Mouse (Mus musculus) E14TG2a.4 (cell line): ENCODE measurements around the gene St3gal4.

Experiments
- H3K27me3 ChIP-seq: 2 replicates; pipeline ENCODE4 v1.6.1; 2014; ENCODE audit warnings: low read length, control low read depth; ENCODE audit not compliant: insufficient read depth
- H3K36me3 ChIP-seq: 2 replicates; pipeline ENCODE4 v1.6.1; 2014; ENCODE audit warnings: low read length, control low read depth; ENCODE audit not compliant: insufficient read depth
- H3K4me1 ChIP-seq: replicated peaks from 2 replicates; pipeline ENCODE4 v1.6.1; 2014; ENCODE audit warnings: low read depth, low read length, control low read depth
- H3K4me3 ChIP-seq: replicated peaks from 2 replicates; pipeline ENCODE4 v1.5.1; 2014; ENCODE audit warnings: mild to moderate bottlenecking, low read length
- H3K9me3 ChIP-seq: 2 replicates; pipeline ENCODE4 v1.6.1; 2014; ENCODE audit warnings: low read length, control low read depth
- CTCF ChIP-seq: conservative IDR thresholded peaks from 2 replicates; pipeline ENCODE4 v1.5.1; 2014; ENCODE audit warnings: low read length
- NANOG ChIP-seq: IDR thresholded peaks from 2 replicates; pipeline ENCODE4 v1.6.1; 2014; ENCODE audit warnings: borderline replicate concordance, low read length, mixed read lengths
- POU5F1 ChIP-seq: IDR thresholded peaks from 2 replicates; pipeline ENCODE4 v1.6.1; 2014; ENCODE audit warnings: low read length, borderline replicate concordance

St3gal4 gene

DNA sequence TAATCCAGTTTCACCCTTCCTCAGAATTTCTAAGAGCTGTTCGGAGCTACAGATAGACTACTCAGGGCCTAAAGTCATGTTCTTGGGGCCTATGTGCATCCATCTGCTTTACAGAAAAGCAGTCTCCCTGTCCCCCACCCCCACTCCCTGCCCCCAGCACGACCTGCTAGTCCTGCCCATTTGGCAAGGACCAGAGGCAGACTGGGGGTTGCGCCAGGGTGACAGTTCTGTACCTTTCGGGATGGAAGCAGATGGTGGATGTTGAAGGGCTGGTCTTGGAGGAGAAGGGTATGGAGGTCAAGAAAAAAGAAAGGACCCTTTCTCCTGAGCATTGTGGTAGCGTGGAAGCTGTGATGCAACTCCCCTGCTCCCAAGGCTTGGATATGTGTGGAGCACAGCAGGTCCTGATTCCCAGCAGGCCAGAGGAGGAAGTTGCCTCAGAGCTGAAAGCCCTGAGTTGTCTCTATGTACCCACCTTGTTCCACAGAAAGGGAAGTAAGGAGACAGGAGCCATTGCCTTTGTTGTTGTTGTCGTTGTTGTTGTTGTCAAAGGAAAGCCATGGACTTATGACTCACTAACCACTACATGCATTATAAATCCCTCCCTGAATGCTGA lies 91.6 kb downstream of the St3gal4 start:
- TF ChIP-seq POU5F1 (no peak), NANOG (no peak), CTCF (no peak)
- no peak overlapping the region for H3K4me3 ChIP-seq
- peaks cover 25% of the 10 kb centered on the region for H3K27me3 ChIP-seq
- H3K36me3 ChIP-seq: no peaks in the 10 kb centered on the region
- no peaks in the 10 kb centered on the region for H3K9me3 ChIP-seq
- H3K4me1 ChIP-seq: peaks cover 29% of the 10 kb centered on the region

DNA sequence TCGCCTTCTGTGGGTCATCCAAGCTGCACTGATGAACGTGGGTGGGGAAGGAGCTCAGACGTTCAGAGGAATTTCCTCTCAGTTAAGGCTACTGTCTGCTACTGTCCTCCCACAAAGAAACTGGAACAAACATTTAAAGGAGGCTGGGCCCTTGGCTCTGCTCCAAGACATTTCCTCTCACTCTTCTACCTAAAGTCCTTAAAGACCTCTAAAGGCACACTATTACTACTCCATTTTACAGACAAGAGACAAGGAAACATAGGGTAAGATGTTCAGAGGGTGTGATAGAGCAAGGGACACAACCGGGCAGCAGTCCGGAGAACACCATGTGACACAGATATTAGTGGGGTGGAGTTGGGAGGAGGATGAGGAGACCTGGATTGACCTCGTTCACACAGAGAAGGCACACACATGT lies 92.2 kb downstream of the St3gal4 start:
- Histone ChIP-seq H3K9me3 (no peaks in the 10 kb centered on the region), H3K4me3 (no peak overlapping the region), H3K4me1 (peaks cover 23% of the 10 kb centered on the region), H3K36me3 (no peaks in the 10 kb centered on the region), H3K27me3 (peaks cover 25% of the 10 kb centered on the region)
- TF ChIP-seq CTCF (no peak), POU5F1 (no peak), NANOG (no peak)

GRCm38 (mm10) chr9:35026311-35026710 lies 92.8 kb downstream of the St3gal4 start:
- Histone ChIP-seq H3K4me1 (peaks cover 17% of the 10 kb centered on the region), H3K36me3 (no peaks in the 10 kb centered on the region), H3K4me3 (no peak overlapping the region), H3K27me3 (peaks cover 25% of the 10 kb centered on the region), H3K9me3 (no peaks in the 10 kb centered on the region)
- no peak for TF ChIP-seq CTCF
- TF ChIP-seq POU5F1: no peak
- no peak for TF ChIP-seq NANOG

DNA sequence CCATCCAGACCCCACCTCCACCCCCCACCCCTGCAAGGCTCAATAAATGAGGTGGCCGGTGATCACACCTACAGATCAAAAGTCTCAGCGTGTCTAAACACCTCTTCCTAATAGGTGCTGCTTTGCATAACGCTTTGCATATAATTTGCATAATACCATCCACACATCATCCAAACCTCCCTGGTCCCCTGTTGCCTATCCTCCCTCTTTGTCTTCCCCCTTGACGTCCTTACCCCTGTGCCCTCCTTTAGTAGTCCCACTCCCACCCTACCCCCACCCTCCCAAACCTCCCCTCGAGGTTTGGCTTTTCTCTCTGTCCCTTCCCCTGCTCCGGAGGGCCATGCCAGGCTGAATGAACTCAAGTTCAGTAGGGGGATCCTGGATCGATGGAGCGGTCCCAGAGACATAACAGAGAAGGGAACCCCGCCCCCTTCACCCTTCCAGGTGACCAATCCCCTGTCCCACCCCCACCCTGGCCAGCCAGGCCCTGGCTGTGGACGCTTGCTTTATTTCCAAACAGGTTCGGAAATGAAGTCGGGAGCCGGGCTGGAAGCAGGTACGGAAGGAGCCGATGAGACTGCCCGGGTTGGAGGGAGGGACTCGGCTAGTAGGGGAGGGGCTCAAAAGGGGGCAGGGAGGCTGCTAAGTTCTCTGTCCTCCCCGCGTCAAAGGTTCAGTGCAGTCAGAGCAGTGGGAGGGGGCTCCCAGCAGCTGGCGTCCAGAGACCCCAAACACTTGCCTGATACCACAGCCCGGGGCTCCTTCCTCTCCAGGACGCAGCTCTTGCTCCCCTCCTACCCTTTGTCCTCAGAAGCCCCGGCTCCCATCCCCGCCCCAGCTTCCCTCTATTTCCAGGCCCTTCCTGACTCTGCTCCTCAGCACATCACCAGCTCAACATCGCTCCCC lies 94.2 kb downstream of the St3gal4 start:
- Histone ChIP-seq H3K4me3 (peak overlapping the region; percentile 68), H3K9me3 (no peaks in the 10 kb centered on the region), H3K4me1 (peaks cover 15% of the 10 kb centered on the region), H3K27me3 (peaks cover 26% of the 10 kb centered on the region), H3K36me3 (no peaks in the 10 kb centered on the region)
- TF ChIP-seq NANOG: no peak
- TF ChIP-seq CTCF: no peak
- TF ChIP-seq POU5F1: no peak

DNA sequence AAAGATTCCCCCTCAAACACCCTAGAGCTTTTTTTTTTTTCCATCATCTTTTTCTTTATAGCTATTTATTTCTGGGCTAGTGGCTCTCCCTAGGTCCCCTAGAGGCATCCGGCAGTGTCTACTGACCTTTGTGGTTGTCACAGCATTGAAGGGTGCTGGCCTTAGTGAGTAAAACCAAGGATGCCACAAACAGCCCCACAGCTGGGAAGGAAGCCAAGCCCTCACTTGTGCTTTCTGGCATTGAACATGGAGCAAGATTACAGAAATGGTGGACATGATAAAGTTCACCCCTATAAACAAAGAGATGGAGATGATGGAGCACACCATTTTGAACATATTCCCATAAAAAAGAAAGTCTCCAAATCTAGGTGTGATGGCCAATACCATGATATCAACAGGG lies 97.3 kb downstream of the St3gal4 start:
- Histone ChIP-seq H3K4me1 (peaks cover 23% of the 10 kb centered on the region), H3K27me3 (peaks cover 31% of the 10 kb centered on the region), H3K4me3 (no peak overlapping the region), H3K9me3 (no peaks in the 10 kb centered on the region), H3K36me3 (no peaks in the 10 kb centered on the region)
- no peak for TF ChIP-seq NANOG
- TF ChIP-seq CTCF: no peak
- no peak for TF ChIP-seq POU5F1

- TF ChIP-seq NANOG (no peak), POU5F1 (no peak), CTCF (no peak)
- no peaks in the 10 kb centered on the region for H3K36me3 ChIP-seq
- peaks cover 17% of the 10 kb centered on the region for H3K27me3 ChIP-seq
- no peaks in the 10 kb centered on the region for H3K9me3 ChIP-seq
- peaks cover 18% of the 10 kb centered on the region for H3K4me1 ChIP-seq
- H3K4me3 ChIP-seq: no peak overlapping the region
Observed at GRCm38 (mm10) chr9:35020015-35020653, 98.9 kb downstream of the St3gal4 start.

DNA sequence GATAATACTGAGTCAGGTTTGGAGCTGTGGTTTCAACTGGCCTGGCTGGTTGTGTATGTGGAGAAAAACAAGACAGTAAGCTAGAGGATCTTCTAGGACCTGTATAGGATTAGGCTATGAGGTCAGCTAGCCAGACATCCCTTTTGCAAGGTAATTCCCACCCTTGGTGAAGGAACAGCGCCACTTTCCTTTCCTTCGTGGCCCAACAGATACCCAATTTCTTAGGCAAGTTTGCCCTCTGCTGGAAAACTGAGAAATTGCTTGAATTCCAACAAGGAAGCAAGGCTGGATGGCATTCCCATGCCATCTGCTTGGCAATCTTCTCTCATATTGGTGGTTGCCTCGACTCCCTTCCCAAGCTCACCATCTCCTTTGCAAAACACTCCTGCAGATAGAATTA lies 99.7 kb downstream of the St3gal4 start:
- TF ChIP-seq NANOG (no peak), CTCF (peak; percentile 60)
- Histone ChIP-seq H3K27me3 (peaks cover 12% of the 10 kb centered on the region), H3K4me1 (peaks cover 11% of the 10 kb centered on the region), H3K4me3 (no peak overlapping the region), H3K36me3 (no peaks in the 10 kb centered on the region), H3K9me3 (no peaks in the 10 kb centered on the region)

DNA sequence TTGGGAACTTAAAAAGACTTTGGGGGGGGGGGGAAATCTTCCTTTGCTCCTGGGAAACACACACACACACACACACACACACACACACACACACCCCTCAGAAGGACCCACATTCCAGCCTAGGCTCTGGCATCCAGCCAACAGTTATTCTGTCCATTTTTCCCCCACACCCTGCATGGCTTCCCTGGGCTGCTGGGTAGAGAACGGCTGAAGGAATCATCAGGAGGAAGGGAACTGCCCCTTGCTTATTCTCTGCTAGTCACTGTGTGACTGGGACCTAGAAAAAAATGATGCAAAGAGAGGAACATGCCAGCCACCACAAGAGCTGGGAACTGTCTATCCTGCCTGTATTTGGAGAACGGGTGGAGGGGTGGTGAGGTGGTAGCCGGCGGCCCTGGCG lies 101.0 kb downstream of the St3gal4 start:
- H3K27me3 ChIP-seq: peaks cover 6% of the 10 kb centered on the region; the same call in 1 of the 2 replicates
- no peak for TF ChIP-seq NANOG
- no peak for TF ChIP-seq CTCF
- no peak for TF ChIP-seq POU5F1
- no peak overlapping the region for H3K4me3 ChIP-seq
- H3K9me3 ChIP-seq: no peaks in the 10 kb centered on the region
- H3K4me1 ChIP-seq: peaks cover 8% of the 10 kb centered on the region
- H3K36me3 ChIP-seq: no peaks in the 10 kb centered on the region
